Mouse (Mus musculus) kidney, embryonic 14.5 days (tissue): ENCODE measurements at regions not wholly inside any gene's neighbourhood (a gene's known extent, or its start where the extent isn't known, plus 50 kb on each side); places are given as distances from the start of the nearest gene placed in this dataset.

Experiments used
- ATAC-seq: fragments of 200-750 bp; cut with Nextera tagmentation; 2 replicates; pipeline ENCODE4 v1.8.0; 2017; ENCODE audit warnings: moderate number of reproducible peaks, mild to moderate bottlenecking, moderate TSS enrichment, moderate library complexity; ENCODE audit not compliant: low FRiP score, low TSS enrichment
- H3K27ac ChIP-seq: fragments of 300-500 bp; sonication (generic); 2 replicates; pipeline ENCODE4 v1.5.1; 2014; ENCODE audit warnings: low read depth, mild to moderate bottlenecking, low read length, moderate library complexity, mixed read lengths
- H3K27me3 ChIP-seq: fragments of 300-500 bp; sonication (generic); 2 replicates; pipeline ENCODE4 v1.6.1; 2014; ENCODE audit warnings: mild to moderate bottlenecking, low read length; ENCODE audit not compliant: control insufficient read depth, insufficient read depth
- H3K36me3 ChIP-seq: fragments of 300-500 bp; sonication (generic); 2 replicates; pipeline ENCODE4 v1.6.1; 2014; ENCODE audit warnings: low read length, mixed read lengths; ENCODE audit not compliant: control insufficient read depth, insufficient read depth
- H3K4me1 ChIP-seq: fragments of 300-500 bp; sonication (generic); 2 replicates; pipeline ENCODE4 v1.6.1; 2014; ENCODE audit warnings: low read length, mixed read lengths; ENCODE audit not compliant: control insufficient read depth, insufficient read depth
- H3K4me2 ChIP-seq: fragments of 300-500 bp; sonication (generic); replicated peaks from 2 replicates; pipeline ENCODE4 v1.6.1; 2014; ENCODE audit warnings: low read depth, mild to moderate bottlenecking, low read length
- H3K4me3 ChIP-seq: fragments of 300-500 bp; sonication (generic); 2 replicates; pipeline ENCODE4 v1.5.1; 2014; ENCODE audit warnings: mild to moderate bottlenecking, low read length
- H3K9ac ChIP-seq: fragments of 300-500 bp; sonication (generic); 2 replicates; pipeline ENCODE4 v1.6.1; 2014; ENCODE audit warnings: low read depth, mild to moderate bottlenecking, low read length, moderate library complexity
- H3K9me3 ChIP-seq: fragments of 300-500 bp; sonication (generic); 2 replicates; pipeline ENCODE4 v1.6.1; 2016; ENCODE audit warnings: low read length; ENCODE audit not compliant: control insufficient read depth
- WGBS: fragments of 180-500 bp; shearing (Covaris S2); extraction: QIAGEN DNeasy Blood & Tissue Kit; methylation state at CpG from one replicate; pipeline ENCODE4 v1.1.7; 2014; 5-methylcytosine and 5-hydroxymethylcytosine counted together

GRCm38 (mm10) chr9:15175866-15176265 lies 63.0 kb upstream of the Vstm5 start:
- no peak for ATAC-seq
- Histone ChIP-seq H3K27ac (no peak overlapping the region), H3K27me3 (no peaks in the 10 kb centered on the region), H3K9me3 (no peaks in the 10 kb centered on the region), H3K4me1 (no peaks in the 10 kb centered on the region), H3K36me3 (no peaks in the 10 kb centered on the region), H3K4me2 (no peak overlapping the region), H3K4me3 (no peak overlapping the region), H3K9ac (no peak overlapping the region)
- 100% methylated on average over 1 of the region's 1 CpGs for WGBS

GRCm38 (mm10) chr9:15175412-15175811 lies 63.4 kb upstream of the Vstm5 start:
- WGBS, result 91% methylated on average over 1 of the region's 1 CpGs
- Histone ChIP-seq H3K4me3 (no peak overlapping the region), H3K4me2 (no peak overlapping the region), H3K9ac (no peak overlapping the region), H3K27ac (no peak overlapping the region), H3K27me3 (no peaks in the 10 kb centered on the region), H3K4me1 (no peaks in the 10 kb centered on the region), H3K36me3 (no peaks in the 10 kb centered on the region), H3K9me3 (no peaks in the 10 kb centered on the region)
- ATAC-seq, result no peak

GRCm38 (mm10) chr9:15170911-15171310 lies 59.0 kb upstream of the Hephl1 start:
- H3K4me2 ChIP-seq, result no peak overlapping the region
- no peaks in the 10 kb centered on the region for H3K9me3 ChIP-seq
- H3K9ac ChIP-seq, result no peak overlapping the region
- no peak overlapping the region for H3K4me3 ChIP-seq
- no peaks in the 10 kb centered on the region for H3K4me1 ChIP-seq
- H3K27ac ChIP-seq, result no peak overlapping the region
- 0 out of 2 replicates have a peak, but pooled peaks have one; percentile 49 for ATAC-seq
- WGBS, result 32% methylated on average over 3 of the region's 3 CpGs
- no peaks in the 10 kb centered on the region for H3K27me3 ChIP-seq
- H3K36me3 ChIP-seq, result no peaks in the 10 kb centered on the region

- H3K4me3 ChIP-seq, result no peak overlapping the region
- no peak overlapping the region for H3K27ac ChIP-seq
- no peaks in the 10 kb centered on the region for H3K27me3 ChIP-seq
- H3K9ac ChIP-seq, result no peak overlapping the region
- H3K9me3 ChIP-seq, result no peaks in the 10 kb centered on the region
- H3K36me3 ChIP-seq, result no peaks in the 10 kb centered on the region
- H3K4me2 ChIP-seq, result no peak overlapping the region
- ATAC-seq, result no peak
- WGBS, result 85% methylated on average over 1 of the region's 1 CpGs
- H3K4me1 ChIP-seq, result no peaks in the 10 kb centered on the region
Measured at GRCm38 (mm10) chr9:15169714-15170113, 57.8 kb upstream of the Hephl1 start.

- Histone ChIP-seq H3K36me3 (no peaks in the 10 kb centered on the region), H3K4me2 (no peak overlapping the region), H3K4me1 (no peaks in the 10 kb centered on the region), H3K27me3 (no peaks in the 10 kb centered on the region), H3K4me3 (no peak overlapping the region), H3K9ac (no peak overlapping the region), H3K9me3 (no peaks in the 10 kb centered on the region), H3K27ac (no peak overlapping the region)
- ATAC-seq, result no peak
- WGBS, result 73% methylated on average over 6 of the region's 6 CpGs
Measured at GRCm38 (mm10) chr9:15168961-15169360, 57.1 kb upstream of the Hephl1 start.

GRCm38 (mm10) chr9:15166896-15167295 lies 55.0 kb upstream of the Hephl1 start:
- ATAC-seq, result no peak
- Histone ChIP-seq H3K4me3 (no peak overlapping the region), H3K9me3 (peaks cover 3% of the 10 kb centered on the region; the same call in 1 of the 2 replicates), H3K9ac (no peak overlapping the region), H3K27me3 (no peaks in the 10 kb centered on the region), H3K36me3 (no peaks in the 10 kb centered on the region), H3K4me1 (no peaks in the 10 kb centered on the region), H3K27ac (no peak overlapping the region), H3K4me2 (no peak overlapping the region)
- WGBS, result 87% methylated on average over 2 of the region's 2 CpGs

GRCm38 (mm10) chr9:15166476-15166875 lies 54.6 kb upstream of the Hephl1 start:
- Histone ChIP-seq H3K4me2 (no peak overlapping the region), H3K4me1 (no peaks in the 10 kb centered on the region), H3K36me3 (no peaks in the 10 kb centered on the region), H3K9me3 (peaks cover 6% of the 10 kb centered on the region; the same call in 1 of the 2 replicates), H3K27me3 (no peaks in the 10 kb centered on the region), H3K9ac (no peak overlapping the region), H3K27ac (no peak overlapping the region), H3K4me3 (no peak overlapping the region)
- WGBS, result 96% methylated on average over 4 of the region's 4 CpGs
- no peak for ATAC-seq
